Mouse (Mus musculus): ENCODE data around the gene Lrrc29. TPM values are rescaled to one million over a fixed set of nuclear protein-coding genes. Genes with fewer than 3 reads are reported as not detected.
A peak's percentile ranks its signal among the peaks of the same experiment; 100 is the strongest.

The Lrrc29 gene
- polyA plus RNA-seq, 1 experiment: 2.5 TPM

DNA sequence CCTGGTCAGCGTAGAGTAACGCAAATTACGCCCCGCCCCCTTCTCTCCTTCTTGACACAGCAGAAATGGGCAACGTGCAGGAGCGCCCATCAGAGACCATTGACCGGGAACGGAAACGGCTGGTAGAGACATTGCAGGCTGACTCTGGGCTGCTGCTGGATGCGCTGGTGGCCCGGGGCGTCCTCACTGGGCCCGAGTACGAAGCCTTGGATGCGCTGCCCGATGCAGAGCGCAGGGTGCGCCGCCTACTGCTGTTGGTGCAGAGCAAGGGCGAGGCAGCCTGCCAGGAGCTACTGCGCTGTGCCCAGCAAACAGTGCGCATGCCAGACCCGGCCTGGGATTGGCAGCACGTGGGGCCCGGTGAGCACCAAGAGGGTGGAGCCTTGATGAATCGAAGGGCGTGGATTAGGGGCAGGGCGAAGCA, 47.2 kb downstream of the Lrrc29 start:
- H3K9me3 ChIP-seq (ENCODE audit: control insufficient read depth, low read length): no peaks in the 10 kb centered on the region; the same call in 1 of the 2 replicates
- H3K36me3 ChIP-seq (ENCODE audit: control insufficient read depth): no peaks in the 10 kb centered on the region
- H3K4me3 ChIP-seq (replicated peaks): peak overlapping the region; percentile 22
- TF ChIP-seq TAL1 (IDR thresholded peaks at IDR 0.05; ENCODE audit: low read length): no peak
- H3K4me1 ChIP-seq (ENCODE audit: control insufficient read depth): peaks cover 38% of the 10 kb centered on the region
- H3K27me3 ChIP-seq (ENCODE audit: control insufficient read depth): peaks cover 90% of the 10 kb centered on the region

GRCm38 (mm10) chr8:105276292-105277120, 49.6 kb downstream of the Lrrc29 start:
- Histone ChIP-seq H3K4me1 (ENCODE audit: control insufficient read depth) (peaks cover 24% of the 10 kb centered on the region), H3K36me3 (ENCODE audit: control insufficient read depth) (no peaks in the 10 kb centered on the region), H3K9me3 (ENCODE audit: control insufficient read depth, low read length) (no peaks in the 10 kb centered on the region; the same call in 1 of the 2 replicates), H3K4me3 (replicated peaks) (peak overlapping the region; percentile 28), H3K27me3 (ENCODE audit: control insufficient read depth) (peaks cover 98% of the 10 kb centered on the region)
- no peak for TF ChIP-seq TAL1 (IDR thresholded peaks at IDR 0.05; ENCODE audit: low read length)
- TF ChIP-seq GATA1 (IDR thresholded peaks at IDR 0.05; ENCODE audit: low read length): no peak

- peak within 1 kb of the TSS; percentile 28 for H3K4me3 ChIP-seq (replicated peaks)
- H3K36me3 ChIP-seq (ENCODE audit: control insufficient read depth): no peaks in the 10 kb centered on the region
- peaks cover under 1% of the 10 kb centered on the region; the same call in 1 of the 2 replicates for H3K9me3 ChIP-seq (ENCODE audit: control insufficient read depth, low read length)
- no peak for TF ChIP-seq GATA1 (IDR thresholded peaks at IDR 0.05; ENCODE audit: low read length)
- no peak for TF ChIP-seq TAL1 (IDR thresholded peaks at IDR 0.05; ENCODE audit: low read length)
- peaks cover 24% of the 10 kb centered on the region for H3K4me1 ChIP-seq (ENCODE audit: control insufficient read depth)
- peaks cover 99% of the 10 kb centered on the region for H3K27me3 ChIP-seq (ENCODE audit: control insufficient read depth)
Measured at GRCm38 (mm10) chr8:105275840-105276239, 50.2 kb downstream of the Lrrc29 start, which contains the start of gene Nol3. Gene Nol3 (plus strand): TSS chr8:105276140.

GRCm38 (mm10) chr8:105275387-105275786, 50.7 kb downstream of the Lrrc29 start:
- peaks cover 100% of the 10 kb centered on the region for H3K27me3 ChIP-seq (ENCODE audit: control insufficient read depth)
- TF ChIP-seq TAL1 (IDR thresholded peaks at IDR 0.05; ENCODE audit: low read length) (no peak), GATA1 (IDR thresholded peaks at IDR 0.05; ENCODE audit: low read length) (no peak)

DNA sequence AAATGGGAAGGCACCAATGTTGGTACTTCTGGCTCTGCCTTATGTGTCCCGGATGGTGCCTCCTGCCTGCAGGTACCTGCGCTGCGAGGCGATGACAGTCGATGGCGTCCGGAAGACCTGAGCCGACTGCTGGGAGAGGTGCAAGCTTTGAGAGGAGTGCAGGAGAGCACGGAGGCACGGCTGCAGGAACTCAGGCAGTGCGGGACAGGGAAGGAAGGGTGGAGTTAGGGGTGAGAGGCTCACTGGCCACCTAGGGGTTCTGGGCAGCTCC, 55.2 kb downstream of the Lrrc29 start:
- Histone ChIP-seq H3K27me3 (ENCODE audit: control insufficient read depth) (peaks cover 99% of the 10 kb centered on the region), H3K36me3 (ENCODE audit: control insufficient read depth) (no peaks in the 10 kb centered on the region), H3K9me3 (ENCODE audit: control insufficient read depth, low read length) (peaks cover 34% of the 10 kb centered on the region), H3K4me1 (ENCODE audit: control insufficient read depth) (peaks cover 26% of the 10 kb centered on the region), H3K4me3 (replicated peaks) (no peak overlapping the region)
- TF ChIP-seq GATA1 (IDR thresholded peaks at IDR 0.05; ENCODE audit: low read length) (no peak), TAL1 (IDR thresholded peaks at IDR 0.05; ENCODE audit: low read length) (no peak)

More at GRCm38 (mm10) chr8:105275387-105275786, 50.7 kb downstream of the Lrrc29 start:
- H3K4me1 ChIP-seq (ENCODE audit: control insufficient read depth): peaks cover 26% of the 10 kb centered on the region
- H3K36me3 ChIP-seq (ENCODE audit: control insufficient read depth): no peaks in the 10 kb centered on the region
- no peak overlapping the region for H3K4me3 ChIP-seq (replicated peaks)
- H3K9me3 ChIP-seq (ENCODE audit: control insufficient read depth, low read length): peaks cover 4% of the 10 kb centered on the region; the same call in 1 of the 2 replicates

GRCm38 (mm10) chr8:105270101-105270915, 55.8 kb downstream of the Lrrc29 start:
- TF ChIP-seq TAL1 (IDR thresholded peaks at IDR 0.05; ENCODE audit: low read length) (no peak), GATA1 (IDR thresholded peaks at IDR 0.05; ENCODE audit: low read length) (no peak)
- Histone ChIP-seq H3K9me3 (ENCODE audit: control insufficient read depth, low read length) (peaks cover 34% of the 10 kb centered on the region), H3K27me3 (ENCODE audit: control insufficient read depth) (peaks cover 99% of the 10 kb centered on the region), H3K4me3 (replicated peaks) (no peak overlapping the region), H3K36me3 (ENCODE audit: control insufficient read depth) (no peaks in the 10 kb centered on the region), H3K4me1 (ENCODE audit: control insufficient read depth) (peaks cover 26% of the 10 kb centered on the region)

- TF ChIP-seq TAL1 (IDR thresholded peaks at IDR 0.05; ENCODE audit: low read length): no peak
- TF ChIP-seq GATA1 (IDR thresholded peaks at IDR 0.05; ENCODE audit: low read length): no peak
- H3K27me3 ChIP-seq (ENCODE audit: control insufficient read depth): peaks cover 99% of the 10 kb centered on the region
- H3K9me3 ChIP-seq (ENCODE audit: control insufficient read depth, low read length): peaks cover 34% of the 10 kb centered on the region
- H3K4me3 ChIP-seq (replicated peaks): peak within 1 kb of the TSS; percentile 23
- no peaks in the 10 kb centered on the region for H3K36me3 ChIP-seq (ENCODE audit: control insufficient read depth)
- H3K4me1 ChIP-seq (ENCODE audit: control insufficient read depth): peaks cover 34% of the 10 kb centered on the region
Measured at GRCm38 (mm10) chr8:105269461-105269947, 56.6 kb downstream of the Lrrc29 start, which contains the start of gene Hsf4. Gene Hsf4 (plus strand): TSS chr8:105269801.

DNA sequence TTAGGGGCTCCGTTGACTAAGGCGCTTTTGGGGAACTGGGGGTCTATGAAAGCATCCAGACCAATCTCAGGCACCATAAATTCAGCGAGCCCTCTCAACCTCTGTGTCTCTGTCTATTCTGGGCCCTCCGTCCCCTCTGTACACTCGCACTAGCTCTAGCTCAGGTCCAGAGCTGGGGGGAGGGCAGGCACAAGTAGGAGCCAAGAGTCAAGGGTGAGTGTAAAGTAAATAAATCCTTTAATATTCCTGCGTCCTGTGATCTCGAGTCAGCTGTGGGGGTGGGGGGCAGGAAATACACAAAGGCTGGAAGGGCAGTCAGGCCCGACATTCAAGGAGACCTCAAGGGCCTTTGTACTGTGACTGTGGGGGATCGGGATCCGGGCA, 57.0 kb downstream of the Lrrc29 start:
- H3K4me1 ChIP-seq (ENCODE audit: control insufficient read depth): peaks cover 38% of the 10 kb centered on the region
- no peak overlapping the region for H3K4me3 ChIP-seq (replicated peaks)
- peaks cover 97% of the 10 kb centered on the region for H3K27me3 ChIP-seq (ENCODE audit: control insufficient read depth)

More for the DNA sequence above, 57.0 kb downstream of the Lrrc29 start:
- no peak for TF ChIP-seq GATA1 (IDR thresholded peaks at IDR 0.05; ENCODE audit: low read length)
- no peak for TF ChIP-seq TAL1 (IDR thresholded peaks at IDR 0.05; ENCODE audit: low read length)
- H3K36me3 ChIP-seq (ENCODE audit: control insufficient read depth): no peaks in the 10 kb centered on the region
- peaks cover 34% of the 10 kb centered on the region for H3K9me3 ChIP-seq (ENCODE audit: control insufficient read depth, low read length)

All from erythroblast, embryonic 14.5 days (primary cell).